Mouse (Mus musculus): ENCODE data around the gene Olfr665. TPM values are rescaled to one million over a fixed set of nuclear protein-coding genes. Genes with fewer than 3 reads are reported as not detected.
"Not testable (repeated sequence)": the region's sequence is repeated elsewhere in the genome, so short reads cannot be mapped to it uniquely, and the experiment has no call there.

Olfr665 gene
- not detected for total RNA-seq (2022)

DNA sequence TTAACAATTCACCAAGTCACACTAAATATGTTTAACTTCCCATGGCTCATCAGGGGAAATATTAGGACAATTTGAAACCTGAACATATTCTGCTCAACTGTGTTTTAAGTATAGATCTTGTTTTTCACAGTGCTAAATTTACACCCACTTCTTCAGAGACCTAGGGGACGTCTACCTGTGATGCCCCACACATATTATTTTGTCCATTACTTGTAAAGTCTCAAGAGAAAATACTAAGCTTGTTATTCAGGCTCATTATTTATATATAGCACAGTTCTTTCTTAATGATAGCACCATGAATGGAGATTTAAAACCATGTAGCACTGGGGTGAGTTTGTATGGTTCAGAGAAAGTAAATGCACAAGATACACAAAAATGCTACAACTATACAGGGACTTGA lies at the start of gene Olfr665:
Gene Olfr665, plus strand, starts transcription at position 301 of the 400 bp plus-strand sequence.
- no peak for DNase-seq (ENCODE audit: low spot score in 2 of 2)

DNA sequence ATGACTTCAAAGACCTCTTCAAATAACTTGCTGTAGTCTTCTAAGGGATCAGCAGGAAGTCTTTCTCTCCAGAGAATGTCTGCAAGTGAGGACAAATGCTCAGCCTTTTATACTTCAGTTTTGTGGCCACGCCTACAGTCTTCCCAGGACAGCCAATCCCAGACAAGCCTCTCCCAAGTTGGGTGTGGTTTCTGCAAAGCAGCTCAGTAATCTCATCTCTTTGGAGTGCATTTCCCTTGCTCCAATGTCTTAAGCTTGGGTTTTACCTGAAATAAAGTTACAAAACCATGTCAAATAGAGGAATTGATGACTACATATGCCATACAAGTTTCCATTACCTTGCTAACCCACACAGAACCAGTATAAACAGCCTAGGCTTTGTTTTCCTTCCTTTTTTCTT lies 35.3 kb upstream of the Olfr665 start, which contains the start of gene Usp17lb:
Gene Usp17lb, minus strand, starts transcription at position 101 of the 400 bp plus-strand sequence.
- DNase-seq (ENCODE audit: low spot score in 2 of 2): no peak

DNA sequence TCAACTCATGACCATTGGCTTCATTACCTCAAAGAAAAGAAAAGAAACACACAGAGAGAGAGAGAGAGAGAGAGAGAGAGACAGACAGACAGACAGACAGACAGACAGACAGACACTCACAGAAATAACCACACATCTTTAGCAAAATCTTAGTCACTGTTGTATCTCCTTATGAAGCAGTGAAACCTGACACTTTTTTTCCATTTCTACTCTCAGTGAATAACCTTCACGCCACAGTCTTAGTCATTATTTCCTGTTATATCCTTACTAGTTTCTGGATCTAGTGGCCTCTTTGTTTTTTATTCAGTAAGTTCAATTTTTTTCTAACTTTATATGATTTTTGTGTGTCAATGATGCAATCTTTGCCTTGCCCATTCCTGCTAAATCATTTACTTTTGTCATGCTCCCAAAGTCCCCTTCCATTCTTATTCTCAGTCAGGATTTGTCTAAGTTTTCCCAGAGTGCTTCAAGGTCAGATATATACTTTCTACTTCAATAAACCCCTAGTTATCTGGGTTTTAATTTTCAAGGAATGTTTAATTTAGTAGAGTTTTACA lies 34.0 kb upstream of the Olfr665 start:
- no peak for DNase-seq (ENCODE audit: low spot score in 2 of 2)

- DNase-seq (ENCODE audit: low spot score in 2 of 2): not testable (repeated sequence)
Measured at GRCm38 (mm10) chr7:104851546-104851945, 26.3 kb upstream of the Olfr665 start.

- no peak for DNase-seq (ENCODE audit: low spot score in 2 of 2)
Measured at GRCm38 (mm10) chr7:104855248-104855750, 22.5 kb upstream of the Olfr665 start.

- not testable (repeated sequence) for DNase-seq (ENCODE audit: low spot score in 2 of 2)
Measured at GRCm38 (mm10) chr7:104856709-104857108, 21.1 kb upstream of the Olfr665 start, which contains the start of gene Usp17la. Gene Usp17la, plus strand, starts transcription at chr7:104857009.

- no peak for DNase-seq (ENCODE audit: low spot score in 2 of 2)
Measured at GRCm38 (mm10) chr7:104857683-104858082, 20.1 kb upstream of the Olfr665 start.

DNA sequence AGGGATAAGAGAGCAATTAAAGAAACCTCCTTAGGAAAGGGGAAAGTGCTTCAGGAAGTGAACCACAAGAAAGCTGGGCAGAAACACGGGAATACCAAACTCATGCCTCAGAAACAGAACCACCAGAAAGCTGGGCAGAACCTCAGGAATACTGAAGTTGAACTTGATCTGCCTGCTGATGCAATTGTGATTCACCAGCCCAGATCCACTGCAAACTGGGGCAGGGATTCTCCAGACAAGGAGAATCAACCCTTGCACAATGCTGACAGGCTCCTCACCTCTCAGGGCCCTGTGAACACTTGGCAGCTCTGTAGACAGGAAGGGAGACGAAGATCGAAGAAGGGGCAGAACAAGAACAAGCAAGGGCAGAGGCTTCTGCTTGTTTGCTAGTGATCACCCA lies 16.4 kb upstream of the Olfr665 start:
- DNase-seq (ENCODE audit: low spot score in 2 of 2): no peak

DNA sequence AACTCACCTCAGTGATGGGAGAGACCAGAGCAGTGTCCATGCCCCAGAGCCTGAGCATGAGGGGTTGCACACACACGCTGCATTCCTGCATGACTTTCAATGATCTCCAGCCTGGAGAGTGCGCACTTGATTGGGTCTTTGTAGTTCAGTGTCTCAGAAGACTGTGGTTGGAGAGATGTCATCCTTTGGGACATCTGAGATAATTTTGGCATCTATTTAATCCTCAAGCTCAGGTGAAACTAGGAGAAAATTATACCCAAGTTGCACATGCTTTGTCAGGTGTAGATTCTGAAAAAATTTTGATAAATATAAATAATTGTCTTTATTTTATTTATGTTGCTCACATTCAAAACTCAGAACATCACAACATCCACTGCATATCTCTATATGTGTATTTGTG lies 18.0 kb downstream of the Olfr665 start, which contains the start of gene Olfr666:
Gene Olfr666, minus strand, starts transcription at position 101 of the 400 bp plus-strand sequence.
- no peak for DNase-seq (ENCODE audit: low spot score in 2 of 2)

DNA sequence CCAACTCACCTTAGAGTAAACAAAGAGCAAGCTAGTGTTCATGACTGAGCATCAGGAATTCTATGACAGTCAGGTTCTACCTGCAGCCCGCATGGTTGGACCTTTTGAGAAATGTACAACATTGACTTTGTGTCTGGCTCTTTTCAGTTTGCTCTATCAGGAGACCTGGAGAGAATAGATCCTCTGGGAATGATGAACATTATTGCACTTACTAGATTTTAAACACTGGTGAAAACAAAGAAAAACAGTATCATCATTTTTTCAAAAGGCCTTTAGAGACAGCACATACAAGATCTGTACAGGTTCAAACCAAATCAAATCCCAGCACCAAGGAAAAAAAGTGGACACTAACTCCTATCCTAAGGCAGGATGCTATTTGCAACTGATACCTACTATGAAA lies 43.6 kb downstream of the Olfr665 start, which contains the start of gene Olfr667:
Gene Olfr667, minus strand, starts transcription at position 101 of the 400 bp plus-strand sequence.
- DNase-seq (ENCODE audit: low spot score in 2 of 2): no peak

GRCm38 (mm10) chr7:104927957-104928356 lies 50.1 kb downstream of the Olfr665 start, which contains the start of gene Olfr668:
Gene Olfr668, minus strand, starts transcription at chr7:104928057.
- no peak for DNase-seq (ENCODE audit: low spot score in 2 of 2)

Other genes starting within 250 kb of the Olfr665 start
- gene Olfr658, start 230.7 kb upstream of the Olfr665 start, total RNA-seq (2022): not detected
- gene Olfr659, start 211.3 kb upstream of the Olfr665 start, total RNA-seq (2022): not detected
- gene Olfr661, start 191.5 kb upstream of the Olfr665 start, total RNA-seq (2022): not detected
- not detected for gene Usp17le, start 100.6 kb upstream of the Olfr665 start, total RNA-seq (2022)
- gene Usp17lb, start 35.4 kb upstream of the Olfr665 start, total RNA-seq (2022): not detected
- gene Usp17la, start 21.0 kb upstream of the Olfr665 start, total RNA-seq (2022): not detected
- not detected for gene Olfr666, start 17.9 kb downstream of the Olfr665 start, total RNA-seq (2022)
- not detected for gene Olfr667, start 43.5 kb downstream of the Olfr665 start, total RNA-seq (2022)
- not detected for gene Olfr668, start 50.0 kb downstream of the Olfr665 start, total RNA-seq (2022)
- gene Olfr669, start 56.2 kb downstream of the Olfr665 start, total RNA-seq (2022): not detected
- gene Olfr670, start 84.6 kb downstream of the Olfr665 start, total RNA-seq (2022): not detected
- gene Olfr671, start 101.1 kb downstream of the Olfr665 start, total RNA-seq (2022): not detected
- not detected for gene Olfr672, start 124.0 kb downstream of the Olfr665 start, total RNA-seq (2022)
- gene Olfr675, start 150.4 kb downstream of the Olfr665 start, total RNA-seq (2022): not detected
- gene Olfr676, start 154.7 kb downstream of the Olfr665 start, total RNA-seq (2022): not detected
- not detected for gene Olfr677, start 173.3 kb downstream of the Olfr665 start, total RNA-seq (2022)
- gene Olfr678, start 186.4 kb downstream of the Olfr665 start, total RNA-seq (2022): not detected
- not detected for gene Olfr679, start 203.2 kb downstream of the Olfr665 start, total RNA-seq (2022)
- gene Olfr680-ps1, start 214.8 kb downstream of the Olfr665 start, total RNA-seq (2022): not detected
- not detected for gene Olfr681, start 238.8 kb downstream of the Olfr665 start, total RNA-seq (2022)

All from gastrocnemius, adult 8-10 months (tissue).